Mouse (Mus musculus) testis, postnatal 10 days (tissue): ENCODE data around the gene Gm4922.

Source experiments
- DNase-seq: peaks from one replicate; pipeline ENCODE4 v3.0.0; 2021; ENCODE audit warnings: low spot score

Gene Gm4922

GRCm38 (mm10) chr10:18786693-18787092 is at the start of gene Gm4922:
Gene Gm4922 (minus strand): TSS chr10:18786793.
- DNase-seq = no peak

- DNase-seq = peak; percentile 57
Observed at GRCm38 (mm10) chr10:18835684-18836479, 49.3 kb upstream of the Gm4922 start.

- no peak for DNase-seq
Observed at GRCm38 (mm10) chr10:18834389-18834788, 47.8 kb upstream of the Gm4922 start.

GRCm38 (mm10) chr10:18831823-18832222 is 45.2 kb upstream of the Gm4922 start:
- no peak for DNase-seq

GRCm38 (mm10) chr10:18830359-18830758 is 43.8 kb upstream of the Gm4922 start:
- no peak for DNase-seq

GRCm38 (mm10) chr10:18827936-18828335 is 41.3 kb upstream of the Gm4922 start:
- no peak for DNase-seq

- DNase-seq = no peak
Observed at GRCm38 (mm10) chr10:18826107-18826506, 39.5 kb upstream of the Gm4922 start.

- no peak for DNase-seq
Observed at GRCm38 (mm10) chr10:18825143-18825542, 38.5 kb upstream of the Gm4922 start.

GRCm38 (mm10) chr10:18816560-18816959 is 30.0 kb upstream of the Gm4922 start:
- no peak for DNase-seq

GRCm38 (mm10) chr10:18811751-18812150 is 25.2 kb upstream of the Gm4922 start:
- DNase-seq = no peak

GRCm38 (mm10) chr10:18790063-18790462 is 3.5 kb upstream of the Gm4922 start:
- DNase-seq = no peak

- DNase-seq = no peak
Observed at GRCm38 (mm10) chr10:18788601-18789000, 2.0 kb upstream of the Gm4922 start.

- no peak for DNase-seq
Observed at GRCm38 (mm10) chr10:18777546-18777945, 9.0 kb downstream of the Gm4922 start.

GRCm38 (mm10) chr10:18772537-18773179 is 13.9 kb downstream of the Gm4922 start:
- DNase-seq = no peak

- no peak for DNase-seq
Observed at GRCm38 (mm10) chr10:18769909-18770308, 16.7 kb downstream of the Gm4922 start.

- peak; percentile 74 for DNase-seq
Observed at GRCm38 (mm10) chr10:18760241-18760640, 26.4 kb downstream of the Gm4922 start.

GRCm38 (mm10) chr10:18750057-18750456 is 36.5 kb downstream of the Gm4922 start:
- no peak for DNase-seq

- peak; percentile 63 for DNase-seq
Observed at GRCm38 (mm10) chr10:18743286-18744142, 43.1 kb downstream of the Gm4922 start, which contains the start of gene Arfgef3. Gene Arfgef3 (minus strand): TSS chr10:18743949.

GRCm38 (mm10) chr10:18742086-18742485 is 44.5 kb downstream of the Gm4922 start:
- no peak for DNase-seq

GRCm38 (mm10) chr10:18741024-18741423 is 45.6 kb downstream of the Gm4922 start:
- DNase-seq = no peak
